Mouse (Mus musculus) lung, embryonic 15.5 days (tissue): ENCODE measurements around the gene Msmo1. TPM values are rescaled to one million over a fixed set of nuclear protein-coding genes. Genes with fewer than 3 reads are reported as not detected.

Experiments
- ATAC-seq: fragments of 200-750 bp; cut with Nextera tagmentation; 2 replicates; pipeline ENCODE4 v1.8.0; 2017; ENCODE audit warnings: moderate number of reproducible peaks, borderline replicate concordance; ENCODE audit not compliant: low FRiP score, low TSS enrichment; ENCODE audit errors: extremely low read depth
- H3K27ac ChIP-seq: fragments of 300-500 bp; sonication (generic); 2 replicates; pipeline ENCODE4 v1.5.1; 2015; ENCODE audit warnings: moderate library complexity, mild to moderate bottlenecking, inconsistent platforms
- H3K27me3 ChIP-seq: fragments of 300-500 bp; sonication (generic); 2 replicates; pipeline ENCODE4 v1.6.1; 2015; ENCODE audit warnings: inconsistent platforms
- H3K36me3 ChIP-seq: fragments of 300-500 bp; sonication (generic); 2 replicates; pipeline ENCODE4 v1.6.1; 2015; ENCODE audit warnings: inconsistent platforms
- H3K4me1 ChIP-seq: fragments of 300-500 bp; sonication (generic); 2 replicates; pipeline ENCODE4 v1.6.1; 2015; ENCODE audit warnings: inconsistent platforms
- H3K4me2 ChIP-seq: fragments of 300-500 bp; sonication (generic); 2 replicates; pipeline ENCODE4 v1.6.1; 2015; ENCODE audit warnings: inconsistent platforms, mild to moderate bottlenecking, moderate library complexity
- H3K4me3 ChIP-seq: fragments of 300-500 bp; sonication (generic); 2 replicates; pipeline ENCODE4 v1.5.1; 2015; ENCODE audit warnings: mild to moderate bottlenecking, inconsistent platforms
- H3K9ac ChIP-seq: fragments of 300-500 bp; sonication (generic); 2 replicates; pipeline ENCODE4 v1.6.1; 2015; ENCODE audit warnings: inconsistent platforms
- H3K9me3 ChIP-seq: fragments of 300-500 bp; sonication (generic); 2 replicates; pipeline ENCODE4 v1.6.1; 2016; ENCODE audit warnings: inconsistent platforms
- WGBS: fragments of 180-500 bp; shearing (Covaris S2); methylation state at CpG from one replicate; pipeline ENCODE4 v1.1.7; 2015; 5-methylcytosine and 5-hydroxymethylcytosine counted together
- polyA plus RNA-seq: library from polyadenylated mRNA; unstranded; fragments of >200 nt; fragmentation: Nextera tagmentation; extraction: Ambion mirVana; gene quantifications from 2 replicates; pipeline ENCODE4 v1.2.1, GENCODE M21; 2015

Msmo1 gene
- 58.2 and 61.8 TPM in 2 replicates for polyA plus RNA-seq

GRCm38 (mm10) chr8:64733271-64733943, at the start of gene Msmo1:
Gene Msmo1, minus strand, starts transcription at chr8:64733792.
- Histone ChIP-seq H3K27me3 (no peaks in the 10 kb centered on the region), H3K27ac (peak within 1 kb of the TSS; percentile 35; the same call in 1 of the 2 replicates), H3K9me3 (no peaks in the 10 kb centered on the region), H3K4me3 (peak within 1 kb of the TSS; percentile 76), H3K36me3 (peaks cover 13% of the 10 kb centered on the region), H3K9ac (peak within 1 kb of the TSS; percentile 50), H3K4me2 (peak within 1 kb of the TSS; percentile 67), H3K4me1 (peaks cover 10% of the 10 kb centered on the region)
- peak; percentile 100 for ATAC-seq
- WGBS: 1% methylated on average over 60 of the region's 60 CpGs

GRCm38 (mm10) chr8:64781947-64782346, 48.4 kb upstream of the Msmo1 start:
- no peak overlapping the region for H3K4me2 ChIP-seq
- H3K9me3 ChIP-seq: no peaks in the 10 kb centered on the region
- no peaks in the 10 kb centered on the region for H3K4me1 ChIP-seq
- no peak overlapping the region for H3K4me3 ChIP-seq
- no peaks in the 10 kb centered on the region for H3K27me3 ChIP-seq
- ATAC-seq: no peak
- H3K9ac ChIP-seq: no peak overlapping the region
- no peak overlapping the region for H3K27ac ChIP-seq
- H3K36me3 ChIP-seq: peaks cover 5% of the 10 kb centered on the region; the same call in 1 of the 2 replicates
- 49% methylated on average over 6 of the region's 6 CpGs for WGBS

GRCm38 (mm10) chr8:64777925-64778324, 44.3 kb upstream of the Msmo1 start:
- no peaks in the 10 kb centered on the region for H3K9me3 ChIP-seq
- no peaks in the 10 kb centered on the region for H3K27me3 ChIP-seq
- H3K4me2 ChIP-seq: no peak overlapping the region
- WGBS: 69% methylated on average over 9 of the region's 9 CpGs
- no peaks in the 10 kb centered on the region for H3K4me1 ChIP-seq
- no peak for ATAC-seq
- H3K36me3 ChIP-seq: peaks cover 5% of the 10 kb centered on the region; the same call in 1 of the 2 replicates
- H3K9ac ChIP-seq: no peak overlapping the region
- no peak overlapping the region for H3K27ac ChIP-seq
- H3K4me3 ChIP-seq: no peak overlapping the region

- Histone ChIP-seq H3K9me3 (no peaks in the 10 kb centered on the region), H3K27me3 (no peaks in the 10 kb centered on the region), H3K4me1 (no peaks in the 10 kb centered on the region), H3K4me2 (no peak overlapping the region), H3K4me3 (no peak overlapping the region), H3K36me3 (peaks cover 5% of the 10 kb centered on the region; the same call in 1 of the 2 replicates), H3K27ac (no peak overlapping the region), H3K9ac (no peak overlapping the region)
- ATAC-seq: no peak
- WGBS: 90% methylated on average over 6 of the region's 6 CpGs
Measured at GRCm38 (mm10) chr8:64774136-64774535, 40.5 kb upstream of the Msmo1 start.

- Histone ChIP-seq H3K27ac (no peak overlapping the region), H3K9me3 (no peaks in the 10 kb centered on the region), H3K9ac (no peak overlapping the region), H3K4me1 (no peaks in the 10 kb centered on the region), H3K27me3 (no peaks in the 10 kb centered on the region), H3K4me2 (no peak overlapping the region), H3K36me3 (no peaks in the 10 kb centered on the region), H3K4me3 (no peak overlapping the region)
- no peak for ATAC-seq
- WGBS: 80% methylated on average over 7 of the region's 7 CpGs
Measured at GRCm38 (mm10) chr8:64770814-64771213, 37.2 kb upstream of the Msmo1 start.

GRCm38 (mm10) chr8:64769586-64769985, 36.0 kb upstream of the Msmo1 start:
- H3K27ac ChIP-seq: no peak overlapping the region
- H3K4me2 ChIP-seq: no peak overlapping the region
- WGBS: 80% methylated on average over 7 of the region's 7 CpGs
- no peaks in the 10 kb centered on the region for H3K36me3 ChIP-seq
- H3K4me1 ChIP-seq: no peaks in the 10 kb centered on the region
- no peaks in the 10 kb centered on the region for H3K27me3 ChIP-seq
- no peak overlapping the region for H3K4me3 ChIP-seq
- no peak overlapping the region for H3K9ac ChIP-seq
- no peak for ATAC-seq
- H3K9me3 ChIP-seq: no peaks in the 10 kb centered on the region

- Histone ChIP-seq H3K36me3 (no peaks in the 10 kb centered on the region), H3K4me1 (no peaks in the 10 kb centered on the region), H3K9me3 (no peaks in the 10 kb centered on the region), H3K27ac (no peak overlapping the region), H3K9ac (no peak overlapping the region), H3K4me3 (no peak overlapping the region), H3K4me2 (no peak overlapping the region), H3K27me3 (no peaks in the 10 kb centered on the region)
- 79% methylated on average over 9 of the region's 9 CpGs for WGBS
- no peak for ATAC-seq
Measured at GRCm38 (mm10) chr8:64768645-64769044, 35.1 kb upstream of the Msmo1 start.

GRCm38 (mm10) chr8:64767047-64767446, 33.5 kb upstream of the Msmo1 start:
- H3K4me1 ChIP-seq: no peaks in the 10 kb centered on the region
- 91% methylated on average over 9 of the region's 9 CpGs for WGBS
- no peaks in the 10 kb centered on the region for H3K9me3 ChIP-seq
- H3K36me3 ChIP-seq: no peaks in the 10 kb centered on the region
- no peak overlapping the region for H3K4me3 ChIP-seq
- ATAC-seq: no peak
- no peaks in the 10 kb centered on the region for H3K27me3 ChIP-seq
- H3K4me2 ChIP-seq: no peak overlapping the region
- H3K9ac ChIP-seq: no peak overlapping the region
- H3K27ac ChIP-seq: no peak overlapping the region

- Histone ChIP-seq H3K27ac (no peak overlapping the region), H3K9ac (no peak overlapping the region), H3K4me1 (no peaks in the 10 kb centered on the region), H3K36me3 (no peaks in the 10 kb centered on the region; the same call in 1 of the 2 replicates), H3K4me3 (no peak overlapping the region), H3K27me3 (no peaks in the 10 kb centered on the region), H3K9me3 (no peaks in the 10 kb centered on the region), H3K4me2 (no peak overlapping the region)
- no peak for ATAC-seq
- 62% methylated on average over 9 of the region's 9 CpGs for WGBS
Measured at GRCm38 (mm10) chr8:64764075-64764474, 30.5 kb upstream of the Msmo1 start.

GRCm38 (mm10) chr8:64762751-64763150, 29.2 kb upstream of the Msmo1 start:
- H3K9me3 ChIP-seq: no peaks in the 10 kb centered on the region
- no peak overlapping the region for H3K9ac ChIP-seq
- ATAC-seq: no peak
- H3K4me3 ChIP-seq: no peak overlapping the region
- no peaks in the 10 kb centered on the region; the same call in 1 of the 2 replicates for H3K36me3 ChIP-seq
- H3K27me3 ChIP-seq: no peaks in the 10 kb centered on the region
- H3K4me1 ChIP-seq: no peaks in the 10 kb centered on the region
- H3K27ac ChIP-seq: no peak overlapping the region
- 81% methylated on average over 1 of the region's 1 CpGs for WGBS
- H3K4me2 ChIP-seq: no peak overlapping the region

GRCm38 (mm10) chr8:64761430-64761829, 27.8 kb upstream of the Msmo1 start:
- no peaks in the 10 kb centered on the region for H3K4me1 ChIP-seq
- no peaks in the 10 kb centered on the region; the same call in 1 of the 2 replicates for H3K36me3 ChIP-seq
- no peaks in the 10 kb centered on the region for H3K9me3 ChIP-seq
- WGBS: 74% methylated on average over 8 of the region's 8 CpGs
- no peak for ATAC-seq
- H3K27ac ChIP-seq: no peak overlapping the region
- no peak overlapping the region for H3K4me2 ChIP-seq
- no peaks in the 10 kb centered on the region for H3K27me3 ChIP-seq
- no peak overlapping the region for H3K9ac ChIP-seq
- H3K4me3 ChIP-seq: no peak overlapping the region

GRCm38 (mm10) chr8:64757956-64758355, 24.4 kb upstream of the Msmo1 start:
- Histone ChIP-seq H3K27ac (no peak overlapping the region), H3K4me1 (no peaks in the 10 kb centered on the region), H3K9me3 (no peaks in the 10 kb centered on the region), H3K9ac (no peak overlapping the region), H3K4me3 (no peak overlapping the region), H3K4me2 (no peak overlapping the region), H3K27me3 (no peaks in the 10 kb centered on the region), H3K36me3 (no peaks in the 10 kb centered on the region; the same call in 1 of the 2 replicates)
- WGBS: 94% methylated on average over 15 of the region's 15 CpGs
- ATAC-seq: no peak
